Mouse (Mus musculus) intestine, embryonic 15.5 days (tissue): ENCODE data around the gene Slc12a1. TPM values are rescaled to one million over a fixed set of nuclear protein-coding genes. Genes with fewer than 3 reads are reported as not detected.
"Not testable (repeated sequence)": the region's sequence is repeated elsewhere in the genome, so short reads cannot be mapped to it uniquely, and the experiment has no call there.

ENCODE experiments used
- ATAC-seq: fragments of 200-750 bp; cut with Nextera tagmentation; 2 replicates; pipeline ENCODE4 v1.8.0; 2017; ENCODE audit warnings: moderate TSS enrichment, moderate library complexity
- H3K27ac ChIP-seq: fragments of 300-500 bp; sonication (generic); 2 replicates; pipeline ENCODE4 v1.5.1; 2015; ENCODE audit warnings: mild to moderate bottlenecking, inconsistent platforms
- H3K27me3 ChIP-seq: fragments of 300-500 bp; sonication (generic); replicated peaks from 2 replicates; pipeline ENCODE4 v1.6.1; 2015; ENCODE audit warnings: inconsistent platforms
- H3K36me3 ChIP-seq: fragments of 300-500 bp; sonication (generic); 2 replicates; pipeline ENCODE4 v1.6.1; 2015; ENCODE audit warnings: inconsistent platforms
- H3K4me1 ChIP-seq: fragments of 300-500 bp; sonication (generic); replicated peaks from 2 replicates; pipeline ENCODE4 v1.6.1; 2015; ENCODE audit warnings: inconsistent platforms
- H3K4me2 ChIP-seq: fragments of 300-500 bp; sonication (generic); replicated peaks from 2 replicates; pipeline ENCODE4 v1.6.1; 2015; ENCODE audit warnings: mild to moderate bottlenecking, inconsistent platforms
- H3K4me3 ChIP-seq: fragments of 300-500 bp; sonication (generic); replicated peaks from 2 replicates; pipeline ENCODE4 v1.5.1; 2015; ENCODE audit warnings: inconsistent platforms
- H3K9ac ChIP-seq: fragments of 300-500 bp; sonication (generic); 2 replicates; pipeline ENCODE4 v1.6.1; 2015; ENCODE audit warnings: inconsistent platforms
- H3K9me3 ChIP-seq: fragments of 300-500 bp; sonication (generic); 2 replicates; pipeline ENCODE4 v1.6.1; 2016; ENCODE audit warnings: inconsistent platforms
- WGBS: fragments of 180-500 bp; shearing (Covaris S2); methylation state at CpG from one replicate; pipeline ENCODE4 v1.1.7; 2015; 5-methylcytosine and 5-hydroxymethylcytosine counted together
- polyA plus RNA-seq: library from polyadenylated mRNA; unstranded; fragments of >200 nt; fragmentation: Nextera tagmentation; extraction: Ambion mirVana; gene quantifications from 2 replicates; pipeline ENCODE4 v1.2.1, GENCODE M21; 2015

Gene Slc12a1
- not detected in 2 replicates for polyA plus RNA-seq

DNA sequence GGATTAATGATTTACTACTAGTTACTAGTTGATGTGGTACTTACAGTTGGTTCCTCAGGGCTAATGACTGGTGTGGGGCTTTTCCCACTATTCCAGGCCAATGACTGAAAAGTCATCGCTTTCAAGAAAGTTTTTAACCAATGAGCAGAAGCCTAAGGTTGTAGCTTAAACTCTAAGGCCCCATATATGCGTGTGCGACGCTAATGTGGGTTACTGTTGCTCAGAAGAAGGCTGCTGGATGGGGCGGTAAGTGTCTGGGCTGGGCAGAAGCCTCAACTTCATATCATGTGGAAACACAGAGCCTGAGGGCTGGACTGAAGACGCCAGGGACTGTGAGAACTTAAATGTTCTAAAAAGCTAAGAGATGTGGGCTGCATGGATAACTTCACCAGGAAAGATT lies at the start of gene Slc12a1:
TSS of gene Slc12a1 (plus strand) at position 118 of the 400 bp plus-strand sequence.
- Histone ChIP-seq H3K9me3 (no peaks in the 10 kb centered on the region), H3K36me3 (no peaks in the 10 kb centered on the region), H3K27ac (no peak within 1 kb of the TSS), H3K4me1 (no peaks in the 10 kb centered on the region), H3K9ac (no peak within 1 kb of the TSS), H3K4me3 (no peak within 1 kb of the TSS), H3K4me2 (no peak within 1 kb of the TSS), H3K27me3 (no peaks in the 10 kb centered on the region)
- ATAC-seq, result no peak
- WGBS, result 86% methylated on average over 6 of the region's 6 CpGs

DNA sequence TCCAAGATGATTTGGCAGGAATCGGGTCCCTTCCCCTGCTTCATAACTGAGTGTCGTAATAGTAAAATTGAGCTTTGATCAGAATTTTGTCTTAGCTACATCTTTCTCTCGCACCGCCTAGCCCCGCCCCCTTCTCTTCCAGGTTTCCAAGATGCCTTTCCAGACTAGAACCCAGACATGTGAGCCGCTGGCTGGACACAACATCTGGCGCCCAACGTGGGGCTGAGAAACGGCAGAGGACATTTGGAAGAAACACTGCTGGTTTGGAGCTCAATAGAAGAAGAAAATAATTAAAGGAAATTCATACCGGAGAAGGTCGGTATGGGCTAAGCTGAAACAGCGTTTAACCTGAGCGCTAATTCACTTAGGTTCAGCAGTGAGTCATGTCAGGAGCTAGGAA lies 47.8 kb upstream of the Slc12a1 start:
- ATAC-seq, H3K27me3 ChIP-seq, H3K9ac ChIP-seq, H3K9me3 ChIP-seq, H3K4me1 ChIP-seq, H3K4me3 ChIP-seq, H3K4me2 ChIP-seq, H3K27ac ChIP-seq: not testable (repeated sequence)
- 97% methylated on average over 13 of the region's 13 CpGs for WGBS
- H3K36me3 ChIP-seq, result peaks cover 21% of the 10 kb centered on the region

DNA sequence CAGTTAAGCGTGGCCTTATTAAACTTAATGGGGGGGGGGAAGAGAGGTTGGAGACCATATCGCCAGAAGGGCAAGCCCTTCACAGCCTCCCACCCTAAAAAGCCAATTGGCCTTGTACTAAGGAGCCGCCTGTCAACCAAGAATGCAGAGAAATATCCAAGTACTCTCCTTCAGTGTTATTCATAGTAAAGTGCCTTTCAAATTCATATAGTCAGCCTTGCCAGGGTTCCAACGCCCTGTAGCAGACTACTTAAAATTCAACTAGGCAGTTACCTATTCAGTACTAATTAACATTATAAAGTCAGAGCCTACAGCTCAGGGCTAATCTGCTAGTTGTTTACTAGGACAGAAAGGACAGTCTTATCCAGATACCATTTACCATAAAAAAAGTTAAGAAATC lies 45.8 kb upstream of the Slc12a1 start:
- H3K27ac ChIP-seq, H3K4me1 ChIP-seq, H3K9ac ChIP-seq, H3K4me3 ChIP-seq, H3K9me3 ChIP-seq, H3K27me3 ChIP-seq, H3K4me2 ChIP-seq, ATAC-seq: not testable (repeated sequence)
- WGBS, result 95% methylated on average over 4 of the region's 4 CpGs
- peaks cover 21% of the 10 kb centered on the region for H3K36me3 ChIP-seq

DNA sequence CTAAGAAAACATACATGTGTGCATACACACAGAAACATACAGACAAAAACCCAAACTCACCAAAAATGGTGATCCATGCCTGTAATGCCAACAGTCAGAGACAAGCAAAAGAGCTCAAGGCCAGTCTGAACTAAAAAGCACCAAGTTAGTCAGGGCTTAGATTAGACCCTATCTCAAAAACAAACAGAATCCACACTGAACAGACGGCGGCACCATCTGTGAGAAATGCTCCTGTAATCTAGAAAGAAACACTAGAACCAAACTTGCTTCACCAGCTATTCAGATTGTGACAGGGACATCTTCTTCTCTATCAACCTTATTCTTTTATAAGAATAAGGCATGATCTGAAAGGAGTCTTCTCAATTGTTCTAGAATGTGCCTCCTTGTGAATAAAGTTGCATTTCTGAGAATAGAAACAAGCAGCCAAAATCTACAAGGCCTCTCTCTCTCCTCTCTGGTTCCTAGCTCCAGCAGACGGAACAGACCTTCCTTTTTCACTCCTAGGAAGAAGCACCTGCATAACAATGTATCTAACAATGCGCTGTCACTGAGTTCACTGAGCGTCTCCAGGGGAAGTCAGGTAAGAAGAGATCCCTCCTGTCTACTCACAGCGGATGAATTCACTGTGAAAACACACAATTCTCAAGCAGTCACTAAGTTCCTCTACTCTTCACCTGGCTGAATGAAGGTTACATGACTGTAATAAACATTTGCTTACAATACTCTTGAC lies 32.8 kb upstream of the Slc12a1 start:
- H3K4me3 ChIP-seq, result no peak overlapping the region
- H3K27ac ChIP-seq, result no peak overlapping the region
- no peak for ATAC-seq
- H3K27me3 ChIP-seq, result no peaks in the 10 kb centered on the region
- H3K4me1 ChIP-seq, result no peaks in the 10 kb centered on the region; the same call in 1 of the 2 replicates
- no peak overlapping the region for H3K9ac ChIP-seq
- no peaks in the 10 kb centered on the region for H3K9me3 ChIP-seq
- 74% methylated on average over 6 of the region's 6 CpGs for WGBS
- no peak overlapping the region for H3K4me2 ChIP-seq
- H3K36me3 ChIP-seq, result 0 out of 2 replicates have a peak, but pooled peaks cover 3% of the 10 kb centered on the region

DNA sequence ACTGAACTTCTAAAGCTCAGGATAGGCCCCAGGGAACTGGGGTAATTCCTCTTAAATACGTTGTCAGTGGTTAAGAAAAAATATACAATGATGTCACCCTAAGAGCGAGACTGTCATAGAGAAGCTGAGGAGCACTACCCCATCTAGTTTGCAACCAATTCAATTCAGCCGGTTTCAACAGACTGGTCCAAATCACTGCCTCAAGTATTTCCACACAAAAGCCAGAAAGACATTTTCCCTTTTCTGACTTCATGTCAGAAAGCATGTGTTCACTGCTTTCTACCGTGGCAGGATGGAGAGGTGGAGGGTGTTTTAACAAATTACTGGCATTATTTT lies 30.0 kb upstream of the Slc12a1 start:
- 5% methylated on average over 4 of the region's 4 CpGs for WGBS
- Histone ChIP-seq H3K27me3 (no peaks in the 10 kb centered on the region), H3K9me3 (no peaks in the 10 kb centered on the region), H3K27ac (0 out of 2 replicates have a peak overlapping the region, but pooled peaks have one; percentile 87), H3K4me2 (peak overlapping the region; percentile 77), H3K36me3 (no peaks in the 10 kb centered on the region), H3K9ac (peak overlapping the region; percentile 86), H3K4me1 (no peaks in the 10 kb centered on the region; the same call in 1 of the 2 replicates), H3K4me3 (peak overlapping the region; percentile 75)
- ATAC-seq, result no peak

DNA sequence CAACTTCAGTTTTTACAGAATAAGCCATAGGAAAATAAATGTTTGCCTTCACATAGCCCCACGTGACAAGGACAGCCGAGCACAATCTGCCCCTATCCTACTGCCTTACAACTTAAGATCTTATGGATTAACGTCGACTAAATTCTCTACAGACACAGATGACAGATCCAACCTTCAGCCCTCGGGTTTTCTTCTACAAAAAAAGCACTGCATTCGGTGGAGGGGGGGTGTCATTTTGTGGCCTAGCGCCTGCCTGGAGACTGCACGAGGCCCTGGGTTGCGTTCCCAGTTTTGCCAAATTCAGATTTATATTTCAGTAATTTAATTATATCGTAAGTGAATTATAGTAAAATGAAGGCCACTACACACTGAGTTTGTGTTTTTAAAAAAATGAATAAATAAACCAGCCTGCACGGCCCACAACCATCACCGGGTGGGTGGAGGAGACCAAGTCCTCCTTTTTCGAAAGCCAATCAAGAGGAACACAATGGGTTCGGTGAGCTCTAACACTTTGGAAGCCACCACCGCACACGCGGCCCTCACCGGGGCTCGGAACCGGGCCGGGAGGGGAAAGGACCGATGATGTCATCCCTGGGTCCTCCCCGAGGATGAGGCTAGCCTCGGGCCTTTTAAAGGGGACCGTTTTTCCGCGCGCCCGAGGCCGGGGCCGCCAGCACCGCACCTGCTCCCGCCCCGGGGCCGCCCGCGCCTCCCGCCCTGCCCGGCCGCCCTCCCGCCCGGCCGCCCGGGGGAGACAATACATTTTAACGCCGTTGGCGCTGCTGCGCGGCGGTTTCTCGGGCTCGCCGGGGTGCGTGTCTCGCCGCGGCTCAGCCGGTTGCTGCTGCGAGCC lies 29.5 kb upstream of the Slc12a1 start:
- no peaks in the 10 kb centered on the region for H3K9me3 ChIP-seq
- peak; percentile 91 for ATAC-seq
- no peaks in the 10 kb centered on the region for H3K36me3 ChIP-seq
- peak overlapping the region; percentile 77 for H3K4me2 ChIP-seq
- peak overlapping the region; percentile 75 for H3K4me3 ChIP-seq
- H3K9ac ChIP-seq, result peak overlapping the region; percentile 86
- under 1% methylated on average over 53 of the region's 59 CpGs for WGBS
- no peaks in the 10 kb centered on the region for H3K27me3 ChIP-seq
- peak overlapping the region; percentile 87 for H3K27ac ChIP-seq
- no peaks in the 10 kb centered on the region; the same call in 1 of the 2 replicates for H3K4me1 ChIP-seq

DNA sequence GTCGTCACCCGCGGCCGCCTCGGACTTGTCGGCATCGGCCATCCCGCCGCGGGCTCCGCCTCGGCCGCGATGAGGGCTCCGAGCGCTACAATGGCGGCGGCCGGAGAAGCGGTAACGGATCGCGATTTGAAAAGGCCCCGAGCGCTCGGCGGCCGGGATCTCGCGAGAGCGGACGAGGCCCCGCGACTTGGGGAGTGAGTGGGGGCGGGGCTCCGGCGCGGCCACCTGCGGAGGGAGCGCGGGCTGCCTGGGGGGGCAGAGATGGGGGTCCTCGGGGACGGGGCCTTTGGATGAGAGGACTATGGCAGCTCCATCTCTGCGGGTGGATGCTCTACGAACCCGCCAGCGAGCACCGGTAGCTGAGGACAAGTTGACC lies 28.8 kb upstream of the Slc12a1 start, which contains the start of gene Myef2:
TSS of gene Myef2 (minus strand) at position 185 of the 376 bp plus-strand sequence.
- ATAC-seq, result peak; percentile 96
- H3K9ac ChIP-seq, result peak within 1 kb of the TSS; percentile 86
- H3K27me3 ChIP-seq, result no peaks in the 10 kb centered on the region
- peak within 1 kb of the TSS; percentile 77 for H3K4me2 ChIP-seq
- 0% methylated on average over 32 of the region's 48 CpGs for WGBS
- H3K4me1 ChIP-seq, result no peaks in the 10 kb centered on the region; the same call in 1 of the 2 replicates
- H3K9me3 ChIP-seq, result no peaks in the 10 kb centered on the region
- H3K36me3 ChIP-seq, result no peaks in the 10 kb centered on the region
- peak within 1 kb of the TSS; percentile 87 for H3K27ac ChIP-seq
- peak within 1 kb of the TSS; percentile 75 for H3K4me3 ChIP-seq

DNA sequence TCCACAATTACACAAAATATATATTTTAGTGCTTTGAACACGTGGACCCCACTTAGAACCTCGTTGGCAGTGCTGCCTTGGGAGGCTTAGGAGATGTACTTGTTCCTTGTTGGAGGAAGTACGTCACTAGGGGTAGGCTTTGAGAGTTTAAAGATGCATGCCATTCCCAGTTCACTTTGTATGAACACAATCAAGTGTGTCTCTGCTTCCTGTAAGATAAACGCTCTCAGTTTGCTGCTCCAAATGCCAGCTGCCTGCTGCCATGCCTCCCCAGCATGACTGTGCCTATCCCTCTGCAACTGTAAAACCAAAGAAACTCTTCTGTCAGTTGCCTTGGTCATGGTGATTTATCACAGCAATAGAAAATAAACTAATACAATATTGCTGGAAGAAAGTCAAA lies 26.5 kb upstream of the Slc12a1 start:
- H3K27ac ChIP-seq, result no peak overlapping the region
- H3K9me3 ChIP-seq, result no peaks in the 10 kb centered on the region
- no peak for ATAC-seq
- H3K27me3 ChIP-seq, result no peaks in the 10 kb centered on the region
- H3K36me3 ChIP-seq, result no peaks in the 10 kb centered on the region
- no peak overlapping the region for H3K9ac ChIP-seq
- H3K4me1 ChIP-seq, result no peaks in the 10 kb centered on the region; the same call in 1 of the 2 replicates
- 41% methylated on average over 4 of the region's 4 CpGs for WGBS
- H3K4me2 ChIP-seq, result no peak overlapping the region
- H3K4me3 ChIP-seq, result no peak overlapping the region

DNA sequence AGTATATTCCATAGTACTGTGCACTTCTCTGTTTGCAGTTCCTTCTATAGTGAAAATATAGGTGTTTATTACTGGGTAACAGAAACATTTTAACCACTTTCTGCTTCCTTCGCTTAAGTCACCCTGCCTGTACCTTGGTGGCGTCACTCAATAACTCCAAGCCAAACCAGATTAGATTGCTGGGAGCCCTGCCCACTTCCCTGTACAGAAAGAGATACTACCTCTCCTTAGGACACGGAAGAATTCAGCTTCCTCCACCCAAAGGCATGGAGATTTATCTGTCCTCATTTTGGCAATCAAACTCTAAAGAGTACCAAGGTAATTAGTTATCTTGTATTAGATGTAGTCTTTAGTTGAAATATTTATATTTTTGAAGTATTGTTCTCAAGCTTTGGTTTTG lies 25.5 kb upstream of the Slc12a1 start:
- Histone ChIP-seq H3K9ac (no peak overlapping the region), H3K27ac (no peak overlapping the region), H3K9me3 (no peaks in the 10 kb centered on the region), H3K4me1 (no peaks in the 10 kb centered on the region), H3K36me3 (no peaks in the 10 kb centered on the region), H3K4me2 (no peak overlapping the region), H3K27me3 (no peaks in the 10 kb centered on the region), H3K4me3 (no peak overlapping the region)
- WGBS, result 69% methylated on average over 3 of the region's 3 CpGs
- no peak for ATAC-seq

DNA sequence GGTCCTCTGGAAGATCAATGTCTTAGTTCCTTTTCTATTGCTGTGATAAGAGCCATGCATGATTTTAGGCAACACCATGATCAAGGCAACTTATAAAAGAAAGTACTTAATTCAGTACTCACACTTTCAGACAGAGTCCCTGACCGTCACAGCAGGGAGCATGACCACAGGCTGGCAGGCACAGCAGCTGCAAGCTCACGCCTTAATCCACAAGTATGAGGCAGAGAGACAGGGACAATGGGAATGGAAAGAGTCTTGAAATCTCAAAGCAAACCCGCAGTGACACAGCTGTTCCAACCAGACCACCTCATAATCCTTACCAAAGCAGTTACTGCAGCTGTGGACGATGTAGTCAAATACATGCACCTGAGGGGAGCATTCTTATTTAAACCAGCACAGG lies 18.2 kb upstream of the Slc12a1 start:
- H3K4me2 ChIP-seq, result no peak overlapping the region
- WGBS, result 40% methylated on average over 4 of the region's 4 CpGs
- H3K4me1 ChIP-seq, result no peaks in the 10 kb centered on the region
- H3K27ac ChIP-seq, result no peak overlapping the region
- H3K4me3 ChIP-seq, result no peak overlapping the region
- H3K9ac ChIP-seq, result no peak overlapping the region
- ATAC-seq, result no peak
- no peaks in the 10 kb centered on the region for H3K36me3 ChIP-seq
- H3K27me3 ChIP-seq, result no peaks in the 10 kb centered on the region
- no peaks in the 10 kb centered on the region for H3K9me3 ChIP-seq

DNA sequence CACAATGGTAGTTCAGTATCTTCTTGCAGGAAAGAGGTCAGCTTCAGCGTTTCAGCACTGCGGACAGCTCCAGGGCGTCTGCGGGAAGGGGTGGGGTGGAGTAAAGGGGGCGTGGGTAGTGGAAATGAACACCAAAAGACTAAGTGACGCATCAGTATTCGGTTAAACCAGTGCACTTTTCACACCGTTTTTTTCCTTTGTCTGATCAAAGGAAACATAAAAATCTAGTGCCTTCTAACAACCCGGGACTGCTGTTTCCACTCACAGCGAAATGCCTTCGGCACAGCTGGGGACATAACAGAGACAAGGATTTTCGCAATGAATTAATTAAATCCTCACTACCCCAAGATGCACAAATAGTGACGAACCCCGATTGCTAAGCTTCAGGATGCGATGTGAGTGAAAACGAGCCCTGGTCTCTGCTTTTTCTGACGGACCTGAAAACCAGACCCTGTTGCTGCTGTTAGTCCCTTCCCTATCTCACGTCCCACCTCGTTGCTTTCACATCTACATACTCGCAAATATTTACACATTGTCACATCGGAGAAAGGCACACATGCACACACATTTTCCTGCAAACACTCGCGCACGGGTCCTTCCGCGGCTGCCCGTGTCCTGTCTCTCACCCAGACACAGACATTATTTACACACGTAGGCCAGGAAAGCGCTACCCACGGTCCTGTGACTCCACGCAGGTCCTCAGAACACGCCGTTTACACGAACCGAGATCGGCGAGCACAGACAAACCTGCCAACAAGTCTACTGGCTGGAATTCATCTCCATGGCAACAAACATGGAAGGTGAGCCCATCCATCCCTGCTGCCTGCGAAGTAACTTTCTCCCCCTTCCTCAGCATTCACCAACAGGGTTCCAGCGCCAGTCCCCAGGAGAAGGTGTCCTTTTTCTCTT lies 16.1 kb upstream of the Slc12a1 start, which contains the start of gene Ctxn2:
TSS of gene Ctxn2 (plus strand) at position 790 of the 909 bp plus-strand sequence.
- Histone ChIP-seq H3K27ac (no peak within 1 kb of the TSS), H3K27me3 (no peaks in the 10 kb centered on the region), H3K9me3 (no peaks in the 10 kb centered on the region), H3K4me1 (no peaks in the 10 kb centered on the region), H3K36me3 (no peaks in the 10 kb centered on the region), H3K4me2 (peak within 1 kb of the TSS; percentile 59), H3K4me3 (peak within 1 kb of the TSS; percentile 21), H3K9ac (no peak within 1 kb of the TSS)
- peak; percentile 82 for ATAC-seq
- WGBS, result 2% methylated on average over 39 of the region's 39 CpGs

DNA sequence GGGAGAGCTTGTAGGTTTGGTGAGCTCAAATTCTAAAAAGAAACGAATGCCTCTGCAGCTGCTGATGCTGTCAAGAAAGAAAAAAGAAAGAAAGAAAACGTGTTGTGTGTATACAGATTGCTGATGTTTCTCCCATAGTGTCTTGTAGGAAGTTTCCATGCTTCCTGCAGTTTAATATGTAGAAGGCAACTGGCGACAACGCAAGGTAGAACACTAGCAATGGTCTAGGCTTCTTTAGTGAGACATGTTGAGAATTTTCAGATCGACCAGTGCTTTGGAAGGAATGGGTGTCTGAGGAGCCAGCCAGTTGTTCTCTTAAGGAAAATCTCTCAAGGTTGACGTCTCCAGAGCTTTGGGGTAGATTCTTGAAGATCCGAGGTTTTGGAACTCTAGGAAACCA lies 15.5 kb upstream of the Slc12a1 start:
- no peaks in the 10 kb centered on the region for H3K27me3 ChIP-seq
- no peaks in the 10 kb centered on the region for H3K9me3 ChIP-seq
- no peak overlapping the region for H3K4me3 ChIP-seq
- H3K4me1 ChIP-seq, result no peaks in the 10 kb centered on the region
- H3K36me3 ChIP-seq, result no peaks in the 10 kb centered on the region
- H3K4me2 ChIP-seq, result peak overlapping the region; percentile 59
- no peak for ATAC-seq
- H3K9ac ChIP-seq, result no peak overlapping the region
- 27% methylated on average over 7 of the region's 7 CpGs for WGBS
- no peak overlapping the region for H3K27ac ChIP-seq
